Mouse (Mus musculus) layer of hippocampus, adult 18-20 months (tissue): ENCODE measurements at regions not wholly inside any gene's neighbourhood (a gene's known extent, or its start where the extent isn't known, plus 50 kb on each side); places are given as distances from the start of the nearest gene placed in this dataset.

ENCODE experiments used
- DNase-seq, 2 experiments: peaks; one replicate each; pipeline ENCODE4 v3.0.0; 2022; ENCODE audit warnings: low spot score in 2 of 2
- microRNA-seq, 2 experiments: library from miRNA; unstranded; fragments of <30 nt; microRNA quantifications; one replicate each; pipeline ENCODE4 v1.2.0; 2021

DNA sequence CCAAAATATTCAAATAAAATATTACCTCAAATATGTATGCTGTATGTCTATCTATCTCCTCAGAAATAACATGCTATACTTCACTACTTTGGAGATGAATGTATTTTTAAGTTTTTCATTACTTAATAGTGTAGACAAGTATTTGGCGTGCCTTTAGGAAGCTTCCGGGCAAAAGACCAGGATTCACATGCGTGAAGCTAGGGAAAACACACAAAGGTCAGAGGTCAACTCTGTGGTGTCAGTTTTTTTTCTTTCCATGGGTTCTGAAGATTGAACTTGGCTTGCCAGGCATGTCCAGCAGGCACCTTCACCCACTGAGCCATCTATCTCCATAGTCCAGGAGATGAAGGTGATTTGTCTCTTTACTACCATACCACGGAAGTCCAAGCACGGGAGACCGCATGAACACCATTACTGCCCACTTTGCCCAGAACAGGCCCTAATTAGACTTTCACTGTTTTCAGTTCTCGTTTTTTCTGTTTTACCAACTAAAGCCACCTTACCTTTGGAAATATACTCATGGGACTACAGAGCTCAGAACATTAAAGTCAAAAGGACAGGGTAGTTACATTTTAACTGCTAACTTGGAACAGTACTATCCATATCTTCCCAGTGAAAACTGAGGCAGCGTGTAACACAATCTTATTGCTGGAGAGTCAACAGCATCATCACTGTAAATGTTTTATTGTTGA lies 76.9 kb upstream of the Ak4 start:
- DNase-seq = no peak

- DNase-seq = no peak
Measured at GRCm38 (mm10) chr4:101340741-101341140, 75.7 kb upstream of the Jak1 start.

DNA sequence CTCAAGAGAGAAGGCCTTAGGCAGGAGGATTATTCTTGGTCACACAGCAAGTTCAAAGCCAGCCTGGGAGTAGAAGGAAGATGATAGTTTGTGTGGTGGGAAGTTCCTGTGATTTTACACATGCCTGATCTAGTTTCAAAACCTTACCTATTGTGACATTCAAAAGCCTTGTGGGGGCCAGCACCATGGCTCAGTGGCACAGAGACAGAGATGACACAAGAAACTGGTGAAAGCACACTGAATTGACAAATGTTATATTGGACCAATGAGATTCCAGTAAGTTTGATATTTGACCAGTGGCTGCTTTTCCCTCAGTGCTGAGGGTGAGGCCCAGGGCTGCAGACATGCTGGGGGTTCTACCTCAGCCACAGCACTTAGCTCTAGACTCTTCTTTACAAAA lies 73.1 kb upstream of the Jak1 start:
- DNase-seq = no peak

DNA sequence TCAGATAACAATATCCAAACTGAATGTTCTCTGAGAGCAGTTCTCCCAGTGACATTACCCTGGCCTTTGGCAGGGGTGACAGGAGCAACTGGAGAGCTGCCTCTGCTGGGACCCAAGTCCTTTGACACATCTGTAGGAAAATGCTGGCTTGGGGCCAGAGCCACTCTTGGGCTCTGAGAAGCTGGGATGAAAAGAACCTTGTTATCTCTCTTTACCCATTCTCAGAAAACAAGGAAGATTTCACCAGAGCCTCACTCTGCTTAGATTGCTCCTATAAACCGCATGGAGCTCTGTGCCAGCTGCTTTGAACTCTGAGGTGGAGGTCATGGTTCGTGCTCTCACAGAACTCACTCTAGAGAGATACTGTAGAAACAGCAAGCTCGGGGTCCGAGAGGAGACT lies 71.7 kb upstream of the Jak1 start:
- DNase-seq = no peak

DNA sequence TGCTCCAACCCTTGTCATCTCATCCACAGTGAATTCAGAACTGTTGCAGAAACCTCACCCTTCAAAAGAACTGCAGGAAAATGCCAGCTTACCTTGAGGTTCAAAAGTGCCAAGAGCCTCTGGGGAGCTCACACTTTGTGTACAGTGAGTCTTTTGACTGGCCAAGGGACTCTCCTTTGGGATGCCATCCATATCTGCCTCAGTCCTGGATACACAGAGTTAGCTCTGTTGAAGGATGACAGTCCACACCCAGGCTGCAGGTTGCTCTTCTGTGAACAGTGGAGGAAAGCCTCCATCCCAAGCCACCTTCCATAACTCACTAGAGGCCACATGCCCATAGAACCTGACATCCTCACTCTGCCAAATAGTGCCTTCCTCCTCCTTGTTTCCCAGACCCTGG lies 71.3 kb upstream of the Jak1 start:
- no peak for DNase-seq

- no peak for DNase-seq
Measured at GRCm38 (mm10) chr4:101333868-101334267, 68.8 kb upstream of the Jak1 start.

- no peak for DNase-seq
Measured at GRCm38 (mm10) chr4:101333036-101333435, 68.0 kb upstream of the Jak1 start.

- DNase-seq = no peak
Measured at GRCm38 (mm10) chr4:101331231-101331630, 66.1 kb upstream of the Jak1 start.

DNA sequence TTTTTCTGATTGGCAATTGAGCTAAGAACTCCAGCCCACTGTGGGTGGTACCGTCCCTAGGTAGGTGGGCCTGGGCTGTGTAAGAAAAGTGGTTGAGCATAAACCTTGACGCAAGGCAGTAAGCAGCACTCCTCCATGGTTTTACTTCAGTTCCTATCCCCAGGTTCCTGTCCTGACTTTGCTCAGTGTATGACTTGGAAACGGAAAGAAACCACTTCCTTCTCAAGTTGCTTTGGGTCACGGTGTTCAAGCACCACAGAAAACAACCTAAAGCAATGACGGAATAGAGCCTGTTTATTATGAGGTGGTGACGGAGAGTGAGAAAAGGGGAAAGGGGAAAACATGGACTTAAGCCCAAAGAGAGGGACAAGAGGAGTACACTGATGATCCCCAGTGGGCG lies 64.0 kb upstream of the Jak1 start:
- no peak for DNase-seq

DNA sequence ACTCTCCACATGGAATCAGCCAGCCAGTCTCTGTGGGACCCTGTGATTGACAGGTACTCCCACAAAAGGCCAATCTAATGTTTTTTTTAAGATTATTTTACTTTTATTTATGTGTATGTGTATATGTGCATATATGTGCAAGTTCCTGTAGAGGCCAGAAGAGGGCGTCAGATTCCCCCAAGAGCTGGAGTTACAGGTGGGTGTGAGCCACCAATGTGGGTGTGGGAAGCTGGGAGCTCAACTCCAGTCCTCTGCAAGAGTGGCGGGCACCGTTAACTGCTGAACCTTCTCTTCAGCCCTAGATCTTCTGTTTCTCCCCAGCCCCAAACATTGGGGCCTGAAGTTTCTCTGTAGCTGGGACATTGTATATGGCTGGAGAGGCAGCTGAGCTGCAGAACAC lies 61.0 kb upstream of the Jak1 start:
- DNase-seq = no peak

- DNase-seq = no peak
Measured at GRCm38 (mm10) chr4:101321731-101322130, 56.6 kb upstream of the Jak1 start.

DNA sequence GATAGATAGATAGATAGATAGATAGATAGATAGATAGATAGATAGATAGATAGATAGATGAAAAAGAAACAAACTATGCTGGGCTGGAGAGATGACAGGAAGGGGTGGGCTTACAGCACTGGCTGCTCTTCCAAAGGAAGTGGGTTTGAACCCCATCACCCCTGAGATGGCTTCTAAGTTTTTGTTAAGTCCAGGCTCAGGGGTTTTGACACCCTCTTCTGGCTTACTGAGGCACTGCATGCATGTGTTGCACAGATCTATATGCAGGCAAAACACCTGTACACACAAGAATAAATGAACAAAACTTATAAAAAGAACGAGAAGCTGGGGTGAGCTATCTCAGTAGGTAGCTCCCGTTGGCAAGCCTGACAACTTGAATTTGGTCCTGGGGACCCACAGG lies 55.5 kb upstream of the Jak1 start:
- peak in 1 of 2 experiments; percentile 27 for DNase-seq

- DNase-seq = no peak
Measured at GRCm38 (mm10) chr4:101319681-101320220, 54.7 kb upstream of the Jak1 start.

GRCm38 (mm10) chr4:101318836-101319235 lies 53.8 kb upstream of the Jak1 start:
- no peak for DNase-seq

GRCm38 (mm10) chr4:101316061-101316460 lies 51.0 kb upstream of the Jak1 start:
- no peak for DNase-seq

Small RNA genes in the stretch of these regions (microRNA-seq; reads per million reads assigned to microRNA genes)
- 162 to 436 reads per million in 2 experiments for gene Mir101a
